Mouse (Mus musculus): ENCODE data around the gene Cxcl14. TPM values are rescaled to one million over a fixed set of nuclear protein-coding genes. Genes with fewer than 3 reads are reported as not detected.

The Cxcl14 gene
- total and polyA plus RNA-seq, 2 experiments from 2014 or later = 32.7 to 34.1 TPM

GRCm38 (mm10) chr13:56260344-56260780 is 36.0 kb downstream of the Cxcl14 start:
- ATAC-seq (ENCODE audit: low FRiP score) = no peak
- DNase-seq (ENCODE audit: low spot score) = no peak
- Histone ChIP-seq H3K4me2 (ENCODE audit: low read depth, low read length, poor library complexity, severe bottlenecking) (no peak overlapping the region), H3K27ac (ENCODE audit: low read depth, low read length) (no peak overlapping the region), H3K36me3 (ENCODE audit: insufficient read depth, low read length) (no peaks in the 10 kb centered on the region), H3K27me3 (ENCODE audit: insufficient read depth, low read length) (peaks cover 48% of the 10 kb centered on the region), H3K4me1 (ENCODE audit: insufficient read depth, low read length) (peaks cover 6% of the 10 kb centered on the region; the same call in 1 of the 2 replicates), H3K9ac (replicated peaks; ENCODE audit: low read length, poor library complexity, severe bottlenecking) (no peak overlapping the region), H3K9me3 (ENCODE audit: low read length) (no peaks in the 10 kb centered on the region), H3K4me3 (ENCODE audit: low read depth, low read length) (no peak overlapping the region)
- no peak for TF ChIP-seq CTCF (IDR thresholded peaks at IDR 0.05)
- WGBS = 4% methylated on average over 17 of the region's 17 CpGs

DNA sequence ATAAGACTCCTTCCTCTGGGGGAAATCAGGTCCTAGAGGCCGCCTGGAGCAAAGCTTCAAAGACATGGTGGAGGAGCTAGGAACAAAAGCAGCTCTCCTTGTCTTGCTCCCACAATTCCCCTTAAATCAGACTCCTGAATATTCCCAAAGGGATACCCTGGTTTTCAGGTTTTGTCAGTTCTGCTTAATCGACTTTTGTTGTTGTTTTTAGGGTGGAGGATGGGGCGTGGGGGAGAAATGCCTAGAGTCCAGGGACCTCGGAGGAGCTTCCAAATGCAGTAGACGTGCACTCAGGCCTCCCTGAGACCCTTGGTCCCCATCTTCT is 36.5 kb downstream of the Cxcl14 start:
- no peaks in the 10 kb centered on the region for H3K9me3 ChIP-seq (ENCODE audit: low read length)
- no peak overlapping the region for H3K4me3 ChIP-seq (ENCODE audit: low read depth, low read length)
- H3K27me3 ChIP-seq (ENCODE audit: insufficient read depth, low read length) = peaks cover 52% of the 10 kb centered on the region
- ATAC-seq (ENCODE audit: low FRiP score) (no peak), DNase-seq (ENCODE audit: low spot score) (no peak)
- H3K36me3 ChIP-seq (ENCODE audit: insufficient read depth, low read length) = no peaks in the 10 kb centered on the region
- 3% methylated on average over 5 of the region's 5 CpGs for WGBS
- no peak for TF ChIP-seq CTCF (IDR thresholded peaks at IDR 0.05)
- no peak overlapping the region for H3K9ac ChIP-seq (replicated peaks; ENCODE audit: low read length, poor library complexity, severe bottlenecking)
- H3K4me2 ChIP-seq (ENCODE audit: low read depth, low read length, poor library complexity, severe bottlenecking) = no peak overlapping the region
- H3K27ac ChIP-seq (ENCODE audit: low read depth, low read length) = no peak overlapping the region
- peaks cover 6% of the 10 kb centered on the region; the same call in 1 of the 2 replicates for H3K4me1 ChIP-seq (ENCODE audit: insufficient read depth, low read length)

DNA sequence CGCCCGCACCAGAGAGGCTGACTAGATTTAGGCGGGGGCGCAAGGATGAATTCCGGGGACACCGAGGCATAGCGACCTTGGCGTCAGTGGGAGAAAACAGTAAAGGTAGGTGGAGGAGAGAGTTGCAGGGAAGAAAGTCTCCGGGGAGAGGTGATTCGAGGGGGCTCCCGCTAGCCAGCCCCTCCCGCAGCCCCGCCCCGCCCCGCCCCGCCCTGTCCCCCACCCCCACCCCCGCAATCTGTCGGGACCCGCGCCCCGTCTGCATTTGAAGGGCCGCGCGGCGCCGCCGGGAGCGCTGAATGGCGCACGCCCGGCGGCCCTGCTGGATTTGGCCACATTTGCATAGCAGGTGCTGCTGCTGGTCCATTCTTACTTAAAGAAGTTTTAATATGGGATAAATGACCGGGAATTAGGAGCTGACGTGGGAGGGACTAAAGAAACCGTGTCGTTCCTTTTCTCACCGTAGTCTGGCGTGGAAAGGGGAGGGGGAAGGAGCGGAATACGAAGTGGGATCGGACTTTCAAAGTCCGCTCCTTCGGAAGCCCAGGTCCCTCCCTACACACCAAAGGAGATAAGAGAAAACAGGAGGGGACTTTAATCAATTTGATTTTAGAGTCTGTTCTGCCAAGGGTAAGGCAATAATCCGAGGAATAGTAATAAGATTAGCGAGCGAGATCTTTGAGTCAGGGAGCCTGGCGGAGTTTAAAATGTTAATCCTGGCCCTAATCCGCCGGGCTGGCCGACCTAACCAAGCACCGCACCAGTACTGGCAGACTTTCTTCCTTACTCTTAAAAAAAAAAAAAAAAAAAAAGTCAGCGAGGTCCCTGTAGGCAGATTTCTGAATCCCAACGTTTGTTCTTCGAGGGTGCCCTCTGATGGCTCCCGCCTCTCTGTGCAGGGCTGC is 37.1 kb downstream of the Cxcl14 start:
- peaks cover 57% of the 10 kb centered on the region for H3K27me3 ChIP-seq (ENCODE audit: insufficient read depth, low read length)
- H3K36me3 ChIP-seq (ENCODE audit: insufficient read depth, low read length) = no peaks in the 10 kb centered on the region
- peak overlapping the region; percentile 46 for H3K4me2 ChIP-seq (ENCODE audit: low read depth, low read length, poor library complexity, severe bottlenecking)
- H3K27ac ChIP-seq (ENCODE audit: low read depth, low read length) = no peak overlapping the region
- TF ChIP-seq CTCF (IDR thresholded peaks at IDR 0.05) = peak; percentile 44
- DNase-seq (ENCODE audit: low spot score) = peak; percentile 43
- H3K4me1 ChIP-seq (ENCODE audit: insufficient read depth, low read length) = peaks cover 6% of the 10 kb centered on the region; the same call in 1 of the 2 replicates
- H3K9me3 ChIP-seq (ENCODE audit: low read length) = no peaks in the 10 kb centered on the region
- no peak overlapping the region; the same call in 1 of the 2 replicates for H3K9ac ChIP-seq (replicated peaks; ENCODE audit: low read length, poor library complexity, severe bottlenecking)
- no peak for ATAC-seq (ENCODE audit: low FRiP score)
- under 1% methylated on average over 47 of the region's 55 CpGs for WGBS
- peak overlapping the region; percentile 27 for H3K4me3 ChIP-seq (ENCODE audit: low read depth, low read length)

- no peak overlapping the region; the same call in 1 of the 2 replicates for H3K9ac ChIP-seq (replicated peaks; ENCODE audit: low read length, poor library complexity, severe bottlenecking)
- H3K36me3 ChIP-seq (ENCODE audit: insufficient read depth, low read length) = no peaks in the 10 kb centered on the region
- no peak for TF ChIP-seq CTCF (IDR thresholded peaks at IDR 0.05)
- no peak for ATAC-seq (ENCODE audit: low FRiP score)
- 1% methylated on average over 52 of the region's 52 CpGs for WGBS
- no peak for DNase-seq (ENCODE audit: low spot score)
- no peaks in the 10 kb centered on the region for H3K9me3 ChIP-seq (ENCODE audit: low read length)
- H3K4me2 ChIP-seq (ENCODE audit: low read depth, low read length, poor library complexity, severe bottlenecking) = peak overlapping the region; percentile 46
- H3K4me1 ChIP-seq (ENCODE audit: insufficient read depth, low read length) = peaks cover 6% of the 10 kb centered on the region; the same call in 1 of the 2 replicates
- peaks cover 66% of the 10 kb centered on the region for H3K27me3 ChIP-seq (ENCODE audit: insufficient read depth, low read length)
- no peak overlapping the region for H3K27ac ChIP-seq (ENCODE audit: low read depth, low read length)
- peak overlapping the region; percentile 27 for H3K4me3 ChIP-seq (ENCODE audit: low read depth, low read length)
Measured at GRCm38 (mm10) chr13:56258196-56259020, 37.9 kb downstream of the Cxcl14 start.

GRCm38 (mm10) chr13:56257469-56258153 is 38.7 kb downstream of the Cxcl14 start:
- Histone ChIP-seq H3K27me3 (ENCODE audit: insufficient read depth, low read length) (peaks cover 73% of the 10 kb centered on the region), H3K27ac (ENCODE audit: low read depth, low read length) (no peak overlapping the region), H3K36me3 (ENCODE audit: insufficient read depth, low read length) (no peaks in the 10 kb centered on the region), H3K4me2 (ENCODE audit: low read depth, low read length, poor library complexity, severe bottlenecking) (no peak overlapping the region), H3K4me1 (ENCODE audit: insufficient read depth, low read length) (peaks cover 6% of the 10 kb centered on the region; the same call in 1 of the 2 replicates), H3K9me3 (ENCODE audit: low read length) (no peaks in the 10 kb centered on the region), H3K9ac (replicated peaks; ENCODE audit: low read length, poor library complexity, severe bottlenecking) (no peak overlapping the region), H3K4me3 (ENCODE audit: low read depth, low read length) (no peak overlapping the region)
- DNase-seq (ENCODE audit: low spot score) (no peak), ATAC-seq (ENCODE audit: low FRiP score) (no peak)
- no peak for TF ChIP-seq CTCF (IDR thresholded peaks at IDR 0.05)
- whole genome bisulfite sequencing = 10% methylated on average over 12 of the region's 12 CpGs

All from midbrain, postnatal 0 days (tissue).